Mouse (Mus musculus) cerebellum, postnatal 36 days (tissue): ENCODE measurements at regions not wholly inside any gene's neighbourhood (a gene's known extent, or its start where the extent isn't known, plus 50 kb on each side); places are given as distances from the start of the nearest gene placed in this dataset.
"Not testable (repeated sequence)": the region's sequence is repeated elsewhere in the genome, so short reads cannot be mapped to it uniquely, and the experiment has no call there.

Experiments
- DNase-seq, 2 experiments: peaks; one replicate each; pipeline ENCODE4 v3.0.0; 2021 to 2022; ENCODE audit warnings: mixed read lengths in 2 of 2

DNA sequence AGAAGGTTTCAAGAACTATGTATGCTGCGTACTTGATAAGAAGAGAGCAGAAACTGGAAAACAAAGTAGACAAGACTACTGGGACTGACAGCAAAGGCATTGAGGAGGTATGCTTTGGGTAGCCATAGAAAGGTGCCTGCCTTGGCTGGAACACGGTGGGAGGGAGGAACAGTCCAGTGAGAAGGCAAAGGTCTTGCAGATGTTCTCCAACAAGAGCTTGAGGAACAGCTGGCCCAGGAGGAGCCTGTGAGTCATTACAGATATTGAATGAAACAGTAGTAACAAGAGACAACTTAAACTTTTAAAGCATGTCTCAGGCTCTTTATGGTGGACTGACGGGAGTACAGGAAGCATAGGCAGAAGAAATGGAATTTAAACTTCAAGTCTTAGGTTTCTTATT, 424.9 kb upstream of the Sphkap start:
- DNase-seq = no peak

GRCm38 (mm10) chr1:83831900-83832535, 424.0 kb upstream of the Sphkap start:
- DNase-seq = no peak

- DNase-seq = no peak
Observed at GRCm38 (mm10) chr1:83830025-83830645, 422.1 kb upstream of the Sphkap start.

- not testable (repeated sequence) for DNase-seq
Observed at GRCm38 (mm10) chr1:83811162-83811561, 403.2 kb upstream of the Sphkap start.

DNA sequence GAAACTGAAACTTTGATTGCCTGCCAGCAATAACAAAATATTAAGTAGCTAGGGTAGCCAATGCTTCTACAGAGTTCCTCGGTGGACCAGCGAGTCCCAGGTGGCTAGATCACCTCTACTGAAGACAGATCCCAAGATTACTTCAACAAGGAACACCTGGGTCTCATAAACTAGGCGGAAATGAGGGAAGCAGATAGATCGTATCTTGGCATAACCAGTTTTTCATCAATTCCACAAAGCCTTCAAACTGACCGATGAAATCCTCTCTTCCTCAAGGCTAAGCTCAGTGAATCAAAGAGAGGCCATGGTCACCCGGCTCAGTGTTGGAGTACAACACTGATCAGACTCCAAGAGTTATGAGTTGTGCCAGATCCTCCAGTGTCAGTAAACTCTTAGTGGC, 400.4 kb upstream of the Sphkap start:
- no peak for DNase-seq

DNA sequence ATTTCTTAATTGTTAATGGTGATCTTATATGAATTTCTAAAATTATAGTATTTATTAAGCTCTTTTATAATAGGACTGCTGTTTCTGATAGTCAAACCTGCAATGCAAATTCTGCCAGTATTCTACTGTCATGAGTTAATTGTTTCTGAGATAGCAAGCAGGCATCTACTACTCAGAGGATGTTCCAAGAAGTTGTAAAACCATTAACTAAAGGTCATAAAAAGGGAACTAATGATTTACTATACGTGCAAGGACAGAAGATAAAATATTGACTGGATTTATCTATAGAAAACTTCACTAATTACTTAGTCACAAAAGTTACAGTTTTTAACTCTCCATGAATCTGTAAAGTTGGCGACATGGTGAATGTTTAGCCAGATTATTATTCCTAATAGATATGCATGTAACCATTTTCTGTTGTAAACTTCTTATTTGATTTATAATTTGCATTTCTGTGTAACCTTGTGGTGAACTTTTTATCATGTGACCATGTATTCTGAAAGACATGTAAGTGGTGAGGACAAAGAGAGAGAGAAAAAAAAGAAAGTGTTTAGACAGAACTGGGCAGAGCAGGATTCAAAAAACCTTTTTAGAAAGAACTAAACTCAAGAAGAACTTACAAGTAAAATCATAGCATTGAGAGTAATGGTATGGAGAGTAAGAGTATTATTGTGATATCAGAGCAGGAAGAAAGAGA, 395.5 kb upstream of the Sphkap start:
- no peak for DNase-seq

GRCm38 (mm10) chr1:83801759-83802158, 393.8 kb upstream of the Sphkap start:
- DNase-seq = no peak

GRCm38 (mm10) chr1:83796961-83797891, 389.2 kb upstream of the Sphkap start:
- DNase-seq = no peak

GRCm38 (mm10) chr1:83777151-83777550, 369.2 kb upstream of the Sphkap start:
- no peak for DNase-seq

GRCm38 (mm10) chr1:83771160-83771559, 363.2 kb upstream of the Sphkap start:
- DNase-seq = no peak

DNA sequence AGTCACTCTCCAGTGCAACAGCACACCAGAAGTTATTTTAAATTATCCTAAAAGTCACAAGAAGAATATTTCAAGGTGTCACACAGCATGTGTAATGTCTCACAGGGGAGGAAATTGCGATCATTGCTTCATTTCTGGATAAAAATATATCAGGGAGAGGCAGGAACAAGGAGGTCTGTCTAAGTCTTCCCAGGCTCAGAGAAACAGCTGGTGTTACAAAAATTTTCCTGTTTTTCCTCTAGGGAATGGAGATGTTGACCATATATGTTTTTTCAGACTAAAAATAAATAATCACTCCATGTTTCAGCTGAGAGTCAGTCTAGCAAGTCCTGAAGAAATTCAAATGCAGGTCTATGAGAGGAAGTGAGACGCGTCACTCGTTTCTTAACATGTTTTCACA, 353.5 kb upstream of the Sphkap start:
- no peak for DNase-seq

DNA sequence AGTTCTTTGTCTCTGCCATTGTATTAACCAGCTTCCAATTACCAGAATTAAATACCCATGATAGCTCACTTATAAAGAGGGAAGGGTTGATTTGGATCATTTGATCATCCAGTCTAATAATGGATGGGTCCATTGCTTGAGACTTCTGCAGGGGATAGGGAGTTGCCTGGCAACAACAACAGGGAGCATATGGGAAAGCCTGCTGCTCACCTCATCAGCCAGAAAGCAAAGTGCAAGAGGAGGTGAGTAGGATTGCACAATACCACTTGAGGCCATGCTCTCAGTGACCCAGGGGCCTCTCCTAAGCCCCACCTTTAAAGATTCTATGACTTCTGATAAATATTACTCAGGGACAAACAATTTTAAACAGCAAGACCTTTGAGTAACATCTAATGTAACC, 348.9 kb upstream of the Sphkap start:
- no peak for DNase-seq

DNA sequence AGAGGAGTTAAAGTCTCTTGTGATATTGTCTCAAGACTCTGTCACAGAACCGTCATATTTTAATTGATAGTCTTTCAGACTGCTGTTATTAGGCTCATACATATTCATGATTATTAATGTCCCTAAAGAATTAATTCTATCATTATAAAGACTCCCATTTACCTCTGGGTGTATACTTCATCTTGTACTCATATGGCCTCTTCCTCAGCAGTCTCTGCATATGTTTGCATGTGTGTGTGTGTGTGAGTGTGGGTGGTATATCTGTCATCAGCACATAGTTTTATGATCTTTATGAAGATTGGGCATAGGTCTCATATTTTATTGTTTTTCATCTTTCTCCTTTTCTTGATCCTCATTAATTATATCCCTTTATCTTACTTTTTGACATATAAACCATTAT, 347.3 kb upstream of the Sphkap start:
- no peak for DNase-seq

- DNase-seq = no peak
Observed at GRCm38 (mm10) chr1:83752976-83753375, 345.0 kb upstream of the Sphkap start.

GRCm38 (mm10) chr1:83748974-83749373, 341.0 kb upstream of the Sphkap start:
- no peak for DNase-seq

GRCm38 (mm10) chr1:83748061-83748460, 340.1 kb upstream of the Sphkap start:
- no peak for DNase-seq

DNA sequence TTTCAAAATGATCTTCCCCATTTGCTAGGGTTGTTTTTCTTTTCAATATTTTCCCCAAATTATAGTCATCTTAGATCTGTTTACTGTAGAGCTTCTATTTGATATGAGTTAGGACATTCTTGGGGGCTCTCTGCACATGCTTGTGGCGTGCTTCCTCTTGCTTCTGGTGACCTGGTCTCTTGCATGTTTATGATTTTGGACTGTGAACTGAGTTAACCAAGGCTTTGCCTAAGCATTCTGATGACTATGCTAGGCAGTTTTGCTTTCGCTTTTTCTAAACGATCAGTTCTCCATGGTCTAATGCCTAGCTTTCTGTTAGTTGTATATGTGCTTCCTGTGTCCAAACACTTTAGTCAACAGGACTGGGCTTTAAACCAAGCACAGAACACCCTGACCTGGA, 339.4 kb upstream of the Sphkap start:
- DNase-seq = no peak

DNA sequence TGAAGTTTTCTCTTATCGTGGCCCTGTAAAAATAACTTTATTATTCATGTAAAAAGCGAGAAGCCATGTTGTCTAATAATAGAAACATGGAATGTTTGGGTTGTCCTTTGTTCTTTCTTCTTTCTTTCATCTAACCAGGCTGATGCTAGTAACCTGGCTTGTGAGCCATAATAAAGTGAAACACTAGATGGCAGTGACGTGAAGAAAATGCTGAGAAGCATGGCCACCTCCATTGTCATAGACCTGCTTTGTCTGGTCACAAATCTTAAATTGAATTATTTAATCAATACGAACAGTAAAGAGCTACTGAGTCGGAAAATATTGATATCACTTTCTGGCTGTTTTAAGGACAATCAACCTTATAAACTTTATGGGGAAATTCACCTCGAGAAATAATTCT, 338.0 kb upstream of the Sphkap start:
- DNase-seq = peak; percentile 15 to 52

- DNase-seq = no peak
Observed at GRCm38 (mm10) chr1:83736428-83737117, 328.6 kb upstream of the Sphkap start.

DNA sequence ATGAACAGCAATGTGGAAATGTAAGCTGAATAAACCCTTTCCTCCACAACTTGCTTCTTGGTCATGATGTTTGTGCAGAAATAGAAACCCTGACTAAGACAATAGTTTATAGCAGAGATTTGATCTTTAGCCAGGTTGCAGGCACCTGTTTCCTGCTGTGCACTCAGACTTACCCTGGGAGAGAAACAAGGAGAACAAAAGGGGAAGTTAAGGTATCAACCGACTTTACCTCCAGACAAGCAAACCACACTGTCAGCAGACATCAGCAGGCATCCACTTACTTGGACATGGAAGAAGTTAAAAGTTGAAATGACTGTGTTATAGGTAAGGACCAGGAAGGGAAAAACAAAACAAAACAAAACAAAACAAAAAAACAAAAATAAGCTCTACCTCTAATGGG, 323.7 kb upstream of the Sphkap start:
- no peak for DNase-seq

DNA sequence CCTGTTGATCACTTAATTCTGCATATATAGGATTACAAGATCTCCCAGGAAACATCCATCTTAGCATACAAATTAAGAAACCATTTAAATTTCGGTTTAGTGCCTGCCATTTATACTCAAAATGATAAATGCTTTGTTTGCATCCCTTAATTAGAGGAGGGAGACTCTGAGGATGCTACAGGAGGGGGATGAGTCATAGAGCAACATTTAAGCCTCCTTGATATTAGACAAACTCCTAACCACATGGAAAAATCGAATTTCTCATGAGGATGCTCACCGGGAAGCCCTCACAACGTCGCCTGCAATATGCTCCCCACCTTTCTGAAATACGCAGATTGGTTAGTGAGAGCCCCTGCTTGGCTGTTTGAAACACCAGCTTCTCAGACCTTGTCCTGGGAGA, 320.8 kb upstream of the Sphkap start:
- no peak for DNase-seq

- DNase-seq = no peak
Observed at GRCm38 (mm10) chr1:83727938-83728337, 319.9 kb upstream of the Sphkap start.

- peak; percentile 6 to 20 for DNase-seq
Observed at GRCm38 (mm10) chr1:83727215-83727614, 319.2 kb upstream of the Sphkap start.
